Mouse (Mus musculus) hindbrain, embryonic 10.5 days (tissue): ENCODE results near the gene Pxylp1. TPM values are rescaled to one million over a fixed set of nuclear protein-coding genes. Genes with fewer than 3 reads are reported as not detected.
A peak's percentile ranks its signal among the peaks of the same experiment; 100 is the strongest.

ENCODE experiments used
- DNase-seq: peaks from one replicate; pipeline ENCODE4 v3.0.0-alpha.2; 2017; ENCODE audit warnings: low spot score
- H3K27ac ChIP-seq: fragments of 300-500 bp; sonication (generic); 2 replicates; pipeline ENCODE4 v1.5.1; 2016; ENCODE audit warnings: mild to moderate bottlenecking, moderate library complexity
- H3K27me3 ChIP-seq: fragments of 300-500 bp; sonication (generic); 2 replicates; pipeline ENCODE4 v1.6.1; 2016; ENCODE audit warnings: mild to moderate bottlenecking; ENCODE audit not compliant: poor library complexity, insufficient read depth, severe bottlenecking
- H3K36me3 ChIP-seq: fragments of 300-500 bp; sonication (generic); 2 replicates; pipeline ENCODE4 v1.6.1; 2016; ENCODE audit warnings: mild to moderate bottlenecking, moderate library complexity
- H3K4me1 ChIP-seq: fragments of 300-500 bp; sonication (generic); replicated peaks from 2 replicates; pipeline ENCODE4 v1.6.1; 2016; ENCODE audit warnings: mild to moderate bottlenecking
- H3K4me3 ChIP-seq: fragments of 300-500 bp; sonication (generic); 2 replicates; pipeline ENCODE4 v1.5.1; 2016; ENCODE audit warnings: mild to moderate bottlenecking, moderate library complexity
- H3K9me3 ChIP-seq: fragments of 300-500 bp; sonication (generic); 2 replicates; pipeline ENCODE4 v1.6.1; 2016; ENCODE audit warnings: mild to moderate bottlenecking, moderate library complexity
- WGBS: fragments of 180-500 bp; shearing (Covaris S2); methylation state at CpG from one replicate; pipeline ENCODE4 v1.1.7; 2016; 5-methylcytosine and 5-hydroxymethylcytosine counted together
- polyA plus RNA-seq: library from polyadenylated mRNA; unstranded; fragments of >200 nt; fragmentation: Nextera tagmentation; extraction: Ambion mirVana; gene quantifications from 2 replicates; pipeline ENCODE4 v1.2.1, GENCODE M21; 2016

Pxylp1 gene
- polyA plus RNA-seq, 1 experiment from 2014 or later = 33.1 TPM

DNA sequence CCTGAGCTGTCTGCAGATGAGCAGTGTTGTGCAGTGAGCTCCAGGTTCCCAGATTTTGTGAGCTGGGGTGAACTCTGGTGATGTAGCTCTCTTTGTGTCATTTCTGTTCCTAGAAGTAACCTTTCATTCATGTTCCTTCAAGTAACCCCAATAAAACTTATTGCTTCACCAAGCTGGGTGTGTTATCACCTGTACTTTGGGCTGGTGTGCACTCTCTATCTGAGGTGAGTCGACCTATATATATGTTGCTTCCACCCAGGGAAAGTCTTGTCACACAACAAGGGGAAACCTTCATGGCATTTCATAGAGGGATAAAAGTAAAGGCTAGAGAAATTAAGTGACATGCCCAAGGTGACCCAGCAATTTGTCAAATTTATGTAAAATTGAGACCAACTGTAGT is 17.0 kb upstream of the Pxylp1 start:
- no peaks in the 10 kb centered on the region for H3K9me3 ChIP-seq
- no peaks in the 10 kb centered on the region for H3K36me3 ChIP-seq
- no peak overlapping the region for H3K4me3 ChIP-seq
- H3K27me3 ChIP-seq = no peaks in the 10 kb centered on the region
- no peak overlapping the region for H3K27ac ChIP-seq
- 93% methylated on average over 1 of the region's 1 CpGs for WGBS
- no peak for DNase-seq
- H3K4me1 ChIP-seq = no peaks in the 10 kb centered on the region; the same call in 1 of the 2 replicates

DNA sequence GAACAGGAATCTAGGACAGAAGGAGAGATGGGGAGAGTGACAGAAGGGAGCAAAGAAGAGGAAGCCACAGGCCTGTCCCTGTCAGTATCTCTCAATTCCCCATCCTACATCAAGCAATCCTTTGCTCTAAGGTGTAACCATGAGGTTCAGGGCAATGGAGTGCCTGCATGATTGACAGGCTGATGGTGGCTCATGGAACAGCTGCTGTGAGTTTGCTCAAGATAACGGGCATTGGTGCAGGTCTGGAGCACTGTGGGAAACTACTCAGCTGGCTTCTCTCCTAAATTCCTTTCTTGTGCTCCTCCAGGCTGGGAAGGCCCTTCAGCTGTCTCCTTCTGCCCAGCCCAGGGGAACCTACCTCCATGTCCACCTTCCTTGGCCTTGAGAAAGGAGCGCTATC is 16.3 kb upstream of the Pxylp1 start:
- Histone ChIP-seq H3K4me3 (no peak overlapping the region), H3K9me3 (no peaks in the 10 kb centered on the region), H3K27me3 (no peaks in the 10 kb centered on the region), H3K27ac (no peak overlapping the region), H3K4me1 (no peaks in the 10 kb centered on the region; the same call in 1 of the 2 replicates), H3K36me3 (no peaks in the 10 kb centered on the region)
- no peak for DNase-seq
- WGBS = 76% methylated on average over 2 of the region's 2 CpGs

DNA sequence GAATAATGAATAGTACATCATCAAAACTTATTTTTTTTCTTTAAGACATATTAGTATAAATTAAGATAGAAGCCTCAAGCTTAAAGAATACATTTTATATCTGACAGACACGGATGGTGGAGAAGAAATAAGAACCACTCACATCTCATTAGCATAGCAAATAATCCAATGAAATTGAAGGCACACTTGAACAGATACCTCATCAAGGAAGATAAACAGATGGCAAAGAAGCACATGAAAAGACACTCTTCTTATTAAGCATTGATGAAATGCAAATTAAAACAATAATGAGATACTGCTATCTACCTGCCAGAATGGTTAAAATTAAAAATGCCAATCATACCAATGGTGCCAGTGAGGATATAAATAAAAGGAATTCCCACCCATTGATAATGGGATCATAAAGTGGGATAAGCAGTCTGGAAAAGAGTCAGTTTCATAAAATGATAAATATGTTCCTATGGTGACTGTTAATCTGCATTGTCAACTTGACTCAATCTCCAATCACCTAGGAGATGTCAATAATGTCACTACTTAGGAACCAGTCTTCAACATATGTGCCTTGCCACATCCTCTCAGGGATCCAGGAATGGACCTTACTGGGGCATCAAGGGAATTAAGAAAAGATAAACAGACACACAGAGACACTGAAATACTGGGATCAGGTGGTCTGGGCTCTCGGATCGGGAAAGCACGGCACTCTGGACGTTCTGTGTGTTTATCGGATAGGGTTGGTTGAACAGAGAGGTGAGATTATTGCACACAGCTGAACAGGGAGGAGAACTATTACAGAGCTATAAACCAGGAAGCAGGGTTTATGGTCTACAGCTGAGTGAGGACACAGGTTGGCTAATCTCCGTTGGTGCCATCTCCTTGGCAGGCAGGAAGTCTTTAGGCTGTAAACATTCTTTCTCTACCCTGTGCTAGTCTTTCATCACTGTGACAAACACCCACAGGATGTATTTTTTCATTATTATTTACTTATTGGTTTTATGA is 12.2 kb upstream of the Pxylp1 start:
- WGBS = 86% methylated on average over 7 of the region's 7 CpGs
- Histone ChIP-seq H3K27me3 (no peaks in the 10 kb centered on the region), H3K4me3 (no peak overlapping the region), H3K9me3 (no peaks in the 10 kb centered on the region), H3K36me3 (no peaks in the 10 kb centered on the region), H3K27ac (no peak overlapping the region), H3K4me1 (no peaks in the 10 kb centered on the region)
- no peak for DNase-seq

DNA sequence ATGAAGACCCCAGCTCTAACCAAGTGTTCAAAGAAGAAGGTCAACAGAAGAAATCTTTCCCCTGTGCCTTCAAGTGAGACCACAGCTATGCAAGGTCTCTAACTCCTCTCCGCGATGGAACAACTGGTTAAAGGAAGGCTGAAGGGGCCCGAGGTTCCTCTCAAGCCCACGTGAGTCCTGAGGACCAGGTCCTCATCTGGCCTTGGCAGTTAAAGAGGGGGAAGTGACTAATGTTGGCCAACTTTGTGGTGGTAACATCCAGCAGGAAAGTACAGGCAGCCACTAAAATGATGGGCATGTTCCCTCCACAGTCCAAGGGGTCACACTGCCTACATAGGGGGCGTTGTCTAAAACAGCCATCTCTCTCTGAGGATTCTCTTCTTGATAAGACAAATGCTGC is 7.2 kb upstream of the Pxylp1 start:
- H3K27ac ChIP-seq = no peak overlapping the region
- no peaks in the 10 kb centered on the region for H3K36me3 ChIP-seq
- H3K4me3 ChIP-seq = no peak overlapping the region
- WGBS = 83% methylated on average over 5 of the region's 5 CpGs
- H3K9me3 ChIP-seq = no peaks in the 10 kb centered on the region
- H3K27me3 ChIP-seq = no peaks in the 10 kb centered on the region
- DNase-seq = no peak
- no peaks in the 10 kb centered on the region for H3K4me1 ChIP-seq

DNA sequence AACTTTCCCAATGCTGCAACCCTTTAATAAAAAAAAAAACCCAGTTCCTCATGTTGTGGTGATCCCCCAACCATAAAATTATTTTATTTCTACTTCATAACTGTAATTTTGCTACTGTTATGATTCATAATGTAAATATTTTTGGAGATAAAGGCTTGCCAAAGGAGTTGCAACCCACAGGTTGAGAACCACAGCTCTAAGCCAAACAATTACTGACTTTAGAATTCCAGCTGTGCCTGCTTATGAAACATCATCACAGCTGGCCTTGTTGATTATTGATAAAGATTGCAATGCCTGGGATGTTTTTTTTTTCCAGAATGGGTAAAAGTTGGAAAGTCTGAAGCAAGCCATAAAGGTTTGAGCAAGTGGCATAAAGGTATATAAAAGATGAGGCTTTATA is 6.5 kb upstream of the Pxylp1 start:
- H3K4me3 ChIP-seq = no peak overlapping the region
- no peaks in the 10 kb centered on the region for H3K4me1 ChIP-seq
- no peak for DNase-seq
- H3K27ac ChIP-seq = no peak overlapping the region
- H3K9me3 ChIP-seq = 0 out of 2 replicates have a peak, but pooled peaks cover under 1% of the 10 kb centered on the region
- H3K36me3 ChIP-seq = no peaks in the 10 kb centered on the region
- no peaks in the 10 kb centered on the region for H3K27me3 ChIP-seq

DNA sequence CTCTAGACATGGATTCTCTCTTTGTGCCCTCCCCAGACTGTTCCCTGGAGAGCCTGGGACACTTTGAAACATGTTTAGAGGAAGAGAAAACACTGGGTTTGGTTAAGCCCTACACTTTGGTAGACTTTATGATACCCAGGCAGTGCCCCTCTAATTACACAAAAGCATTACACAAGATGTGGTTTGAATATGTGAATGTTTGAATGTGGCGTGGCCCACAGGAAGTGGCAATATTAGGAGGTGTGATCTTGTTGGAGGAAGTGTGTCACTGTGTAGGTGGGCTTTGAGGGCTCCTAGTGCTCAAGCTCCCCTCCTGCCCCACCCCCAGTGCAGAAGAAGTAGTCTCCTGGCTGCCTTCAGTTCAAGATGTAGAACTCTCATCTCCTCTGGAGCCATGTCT is 4.2 kb upstream of the Pxylp1 start:
- DNase-seq = no peak
- 100% methylated on average over 1 of the region's 1 CpGs for WGBS
- Histone ChIP-seq H3K4me1 (peaks cover 22% of the 10 kb centered on the region), H3K9me3 (0 out of 2 replicates have a peak, but pooled peaks cover 2% of the 10 kb centered on the region), H3K4me3 (no peak overlapping the region), H3K36me3 (no peaks in the 10 kb centered on the region), H3K27ac (no peak overlapping the region), H3K27me3 (no peaks in the 10 kb centered on the region)

DNA sequence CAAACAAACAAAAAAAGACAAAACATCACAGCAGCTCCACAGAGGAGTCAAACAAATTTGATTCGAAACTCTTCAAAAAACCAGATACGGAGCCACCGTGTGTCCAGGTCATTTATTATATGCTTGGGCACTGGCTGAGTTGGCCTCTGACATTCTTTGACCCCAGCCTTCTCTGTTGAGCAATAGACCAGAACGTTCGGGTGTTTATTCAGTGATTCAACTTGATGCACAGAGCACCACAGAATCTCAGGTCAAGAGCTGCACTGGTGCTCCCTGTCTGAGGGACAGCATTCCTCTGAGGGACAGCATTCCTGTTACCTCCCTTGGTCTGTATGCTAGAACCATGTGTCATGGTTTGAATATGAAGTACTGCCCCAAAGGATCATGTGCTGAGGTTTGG is 1.1 kb upstream of the Pxylp1 start:
- peaks cover 52% of the 10 kb centered on the region for H3K4me1 ChIP-seq
- H3K27ac ChIP-seq = peak overlapping the region; percentile 71
- peaks cover 14% of the 10 kb centered on the region for H3K27me3 ChIP-seq
- no peaks in the 10 kb centered on the region for H3K36me3 ChIP-seq
- H3K9me3 ChIP-seq = 0 out of 2 replicates have a peak, but pooled peaks cover 2% of the 10 kb centered on the region
- H3K4me3 ChIP-seq = no peak overlapping the region
- 38% methylated on average over 5 of the region's 5 CpGs for WGBS
- no peak for DNase-seq

DNA sequence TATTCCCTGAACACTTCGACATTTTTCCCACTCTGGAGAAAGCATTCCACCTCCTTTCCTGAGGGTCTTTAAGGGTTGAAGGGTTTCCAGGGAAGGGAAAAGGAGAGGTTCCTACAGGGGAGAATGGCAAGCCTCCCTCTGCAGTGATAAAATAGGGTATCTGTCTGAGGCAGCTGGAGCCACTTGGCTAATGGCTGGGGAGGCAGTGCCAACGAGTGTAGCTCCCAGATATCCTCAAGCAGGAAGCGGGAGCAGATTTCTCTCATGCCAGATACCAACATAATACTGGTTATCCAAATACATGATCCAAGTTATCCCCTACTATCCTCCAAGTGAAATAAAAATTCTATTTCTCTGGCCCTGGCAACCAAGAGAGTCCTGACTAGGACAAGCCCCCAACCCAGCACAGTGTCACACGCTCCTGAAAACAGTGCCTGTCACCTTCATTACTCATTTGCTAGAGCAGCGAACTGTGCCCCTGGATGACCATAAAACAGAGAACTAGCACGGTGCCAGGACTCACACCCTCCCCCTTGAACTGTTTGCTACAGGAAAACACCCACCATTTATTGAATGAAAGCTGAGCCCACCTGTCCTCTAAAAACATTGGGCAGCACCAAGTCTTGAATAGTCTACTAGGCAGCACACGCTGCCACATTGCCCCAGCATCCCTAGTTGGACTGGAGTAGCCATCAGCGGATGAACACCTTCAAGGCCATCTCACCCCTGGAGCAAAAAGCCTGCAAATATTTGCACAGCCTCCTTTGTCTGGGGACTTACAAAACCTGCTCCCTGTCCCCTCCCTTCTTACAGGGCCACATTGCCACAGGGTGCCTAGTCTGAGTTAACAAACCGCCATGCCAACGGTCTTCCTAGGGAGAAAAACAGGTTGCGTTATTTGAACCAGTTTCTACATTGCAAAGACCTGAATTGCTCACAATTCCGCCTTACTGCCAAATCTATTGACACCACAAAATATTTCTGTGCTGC is 833 bp downstream of the Pxylp1 start:
- WGBS = 67% methylated on average over 12 of the region's 12 CpGs
- DNase-seq = no peak
- H3K4me1 ChIP-seq = peaks cover 71% of the 10 kb centered on the region

DNA sequence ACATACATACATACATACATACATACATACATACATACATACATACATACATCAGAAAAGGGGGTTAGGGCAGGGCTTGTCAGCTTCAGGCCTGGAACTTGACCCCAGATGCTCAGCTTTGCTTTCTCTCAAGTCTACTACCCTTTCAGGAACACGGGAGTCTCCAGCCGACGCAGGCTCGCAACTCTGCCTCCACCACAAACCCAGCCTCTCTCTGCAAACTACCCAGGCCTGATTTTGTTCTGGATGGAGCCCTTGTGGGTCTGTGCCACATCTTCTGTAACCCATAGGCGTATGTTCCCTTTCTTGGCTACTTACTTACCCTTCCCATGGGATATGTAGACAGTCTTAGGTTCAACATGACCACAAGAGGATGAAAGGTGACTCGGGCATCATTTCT is 1.7 kb downstream of the Pxylp1 start:
- WGBS = 91% methylated on average over 6 of the region's 6 CpGs
- H3K4me3 ChIP-seq = no peak overlapping the region
- H3K36me3 ChIP-seq = no peaks in the 10 kb centered on the region
- peaks cover 79% of the 10 kb centered on the region for H3K4me1 ChIP-seq
- 0 out of 2 replicates have a peak, but pooled peaks cover 2% of the 10 kb centered on the region for H3K9me3 ChIP-seq
- DNase-seq = no peak
- H3K27me3 ChIP-seq = peaks cover 33% of the 10 kb centered on the region
- H3K27ac ChIP-seq = peak overlapping the region; percentile 94; the same call in 1 of the 2 replicates

More for the DNA sequence above, 833 bp downstream of the Pxylp1 start:
- H3K36me3 ChIP-seq = no peaks in the 10 kb centered on the region
- peak overlapping the region; percentile 71 for H3K27ac ChIP-seq
- H3K27me3 ChIP-seq = peaks cover 33% of the 10 kb centered on the region
- no peak overlapping the region for H3K4me3 ChIP-seq
- 0 out of 2 replicates have a peak, but pooled peaks cover 2% of the 10 kb centered on the region for H3K9me3 ChIP-seq

DNA sequence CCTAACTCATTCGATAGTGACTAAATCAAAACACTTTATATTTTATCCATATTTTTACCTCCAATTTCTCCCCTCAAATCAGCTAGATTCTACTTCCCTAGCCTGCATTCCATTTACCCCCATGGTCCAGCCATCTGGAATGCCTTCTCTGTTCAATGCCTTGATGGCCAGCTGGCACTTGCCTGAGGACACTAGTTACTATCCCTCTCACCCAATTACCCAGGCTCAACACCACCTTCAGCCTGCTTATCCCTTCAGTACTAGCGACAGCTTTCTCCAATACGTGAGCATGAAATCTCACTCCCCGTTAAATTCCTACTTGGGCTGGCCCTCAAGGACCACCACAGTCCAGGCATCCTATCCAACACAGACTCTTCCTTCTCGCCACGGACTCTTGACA is 2.2 kb downstream of the Pxylp1 start:
- WGBS = 81% methylated on average over 6 of the region's 6 CpGs
- no peak overlapping the region; the same call in 1 of the 2 replicates for H3K4me3 ChIP-seq
- H3K36me3 ChIP-seq = no peaks in the 10 kb centered on the region
- H3K27me3 ChIP-seq = peaks cover 33% of the 10 kb centered on the region
- H3K4me1 ChIP-seq = peaks cover 84% of the 10 kb centered on the region
- H3K9me3 ChIP-seq = 0 out of 2 replicates have a peak, but pooled peaks cover 2% of the 10 kb centered on the region
- DNase-seq = peak; percentile 24
- peak overlapping the region; percentile 94 for H3K27ac ChIP-seq

DNA sequence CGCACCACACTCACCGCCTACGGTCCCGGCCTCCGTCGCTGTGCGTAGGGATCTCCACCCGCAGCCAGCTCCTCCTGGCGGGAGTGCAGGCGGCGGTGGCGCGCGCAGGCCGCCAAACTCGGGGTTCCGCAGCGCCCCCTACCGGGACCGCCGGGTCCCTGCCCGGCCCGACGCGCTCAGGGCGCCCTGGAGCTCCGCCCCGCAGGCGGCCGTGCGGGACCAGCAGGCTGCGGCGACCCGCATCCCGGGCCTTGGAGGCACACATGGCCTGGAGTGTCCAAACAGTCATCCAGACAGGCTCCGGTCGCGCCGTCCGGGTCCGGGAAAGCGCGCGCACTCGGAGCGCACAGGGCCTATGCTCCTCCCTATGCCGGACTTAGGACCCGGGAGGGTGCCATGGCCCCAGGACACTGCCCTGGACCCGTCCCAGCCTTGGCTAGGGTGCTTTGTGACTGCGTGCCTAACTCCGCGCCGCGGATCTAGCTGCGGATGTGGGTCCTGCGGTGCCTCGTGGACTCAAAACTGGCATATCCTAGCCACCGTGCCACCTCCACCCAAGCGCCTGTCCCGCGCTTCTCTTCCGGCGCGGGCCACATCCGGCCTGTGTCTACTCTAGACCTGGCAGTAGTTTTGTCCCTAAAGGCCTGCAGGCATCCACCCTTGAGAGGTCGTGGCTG is 3.0 kb downstream of the Pxylp1 start:
- DNase-seq = peak; percentile 89
- WGBS = under 1% methylated on average over 66 of the region's 66 CpGs
- Histone ChIP-seq H3K36me3 (no peaks in the 10 kb centered on the region), H3K27me3 (peaks cover 33% of the 10 kb centered on the region), H3K27ac (peak overlapping the region; percentile 94), H3K4me1 (peaks cover 84% of the 10 kb centered on the region), H3K4me3 (peak overlapping the region; percentile 70), H3K9me3 (0 out of 2 replicates have a peak, but pooled peaks cover 2% of the 10 kb centered on the region)
